Mouse (Mus musculus): Measurements from ENCODE around the gene Lin7a. TPM values are rescaled to one million over a fixed set of nuclear protein-coding genes. Genes with fewer than 3 reads are reported as not detected.

The Lin7a gene
- total RNA-seq (2014; fragmentation: Nextera tagmentation) (not detected in 2 replicates), total RNA-seq (2017) (not detected in 2 replicates)

- no peak for ATAC-seq (replicated peaks; ENCODE audit: low FRiP score, low TSS enrichment, poor library complexity, severe bottlenecking)
Observed at GRCm38 (mm10) chr10:107271321-107272130, at the start of gene Lin7a. Gene Lin7a (plus strand): TSS chr10:107271686.

GRCm38 (mm10) chr10:107221726-107222125 lies 49.8 kb upstream of the Lin7a start:
- ATAC-seq (replicated peaks; ENCODE audit: low FRiP score, low TSS enrichment, poor library complexity, severe bottlenecking), result no peak

- no peak for ATAC-seq (replicated peaks; ENCODE audit: low FRiP score, low TSS enrichment, poor library complexity, severe bottlenecking)
Observed at GRCm38 (mm10) chr10:107222406-107223185, 48.9 kb upstream of the Lin7a start.

GRCm38 (mm10) chr10:107223186-107223440 lies 48.4 kb upstream of the Lin7a start:
- ATAC-seq (replicated peaks; ENCODE audit: low FRiP score, low TSS enrichment, poor library complexity, severe bottlenecking), result no peak

GRCm38 (mm10) chr10:107223821-107224220 lies 47.7 kb upstream of the Lin7a start:
- ATAC-seq (replicated peaks; ENCODE audit: low FRiP score, low TSS enrichment, poor library complexity, severe bottlenecking), result no peak

GRCm38 (mm10) chr10:107224596-107225330 lies 46.7 kb upstream of the Lin7a start:
- no peak for ATAC-seq (replicated peaks; ENCODE audit: low FRiP score, low TSS enrichment, poor library complexity, severe bottlenecking)

- ATAC-seq (replicated peaks; ENCODE audit: low FRiP score, low TSS enrichment, poor library complexity, severe bottlenecking), result no peak
Observed at GRCm38 (mm10) chr10:107225331-107225835, 46.1 kb upstream of the Lin7a start.

GRCm38 (mm10) chr10:107225871-107226270 lies 45.6 kb upstream of the Lin7a start:
- ATAC-seq (replicated peaks; ENCODE audit: low FRiP score, low TSS enrichment, poor library complexity, severe bottlenecking), result no peak

GRCm38 (mm10) chr10:107227901-107228300 lies 43.6 kb upstream of the Lin7a start:
- ATAC-seq (replicated peaks; ENCODE audit: low FRiP score, low TSS enrichment, poor library complexity, severe bottlenecking), result no peak

GRCm38 (mm10) chr10:107228776-107229175 lies 42.7 kb upstream of the Lin7a start:
- ATAC-seq (replicated peaks; ENCODE audit: low FRiP score, low TSS enrichment, poor library complexity, severe bottlenecking), result no peak

- no peak for ATAC-seq (replicated peaks; ENCODE audit: low FRiP score, low TSS enrichment, poor library complexity, severe bottlenecking)
Observed at GRCm38 (mm10) chr10:107229416-107229815, 42.1 kb upstream of the Lin7a start.

GRCm38 (mm10) chr10:107230081-107230850 lies 41.2 kb upstream of the Lin7a start:
- ATAC-seq (replicated peaks; ENCODE audit: low FRiP score, low TSS enrichment, poor library complexity, severe bottlenecking), result no peak

GRCm38 (mm10) chr10:107230851-107231130 lies 40.7 kb upstream of the Lin7a start:
- ATAC-seq (replicated peaks; ENCODE audit: low FRiP score, low TSS enrichment, poor library complexity, severe bottlenecking), result no peak

- no peak for ATAC-seq (replicated peaks; ENCODE audit: low FRiP score, low TSS enrichment, poor library complexity, severe bottlenecking)
Observed at GRCm38 (mm10) chr10:107231421-107232010, 40.0 kb upstream of the Lin7a start.

- ATAC-seq (replicated peaks; ENCODE audit: low FRiP score, low TSS enrichment, poor library complexity, severe bottlenecking), result no peak
Observed at GRCm38 (mm10) chr10:107232491-107233110, 38.9 kb upstream of the Lin7a start.

GRCm38 (mm10) chr10:107233221-107233620 lies 38.3 kb upstream of the Lin7a start:
- no peak for ATAC-seq (replicated peaks; ENCODE audit: low FRiP score, low TSS enrichment, poor library complexity, severe bottlenecking)

- no peak for ATAC-seq (replicated peaks; ENCODE audit: low FRiP score, low TSS enrichment, poor library complexity, severe bottlenecking)
Observed at GRCm38 (mm10) chr10:107233825-107234224, 37.7 kb upstream of the Lin7a start.

All from megakaryocyte-erythroid progenitor cell, adult 5-6 weeks (primary cell).